Mouse (Mus musculus) cerebral cortex, adult 2 months (tissue): ENCODE data around the gene Fam53b.

Experiments
- WGBS: fragments of 180-500 bp; shearing (Covaris S2); methylation state at CpG from one replicate; pipeline ENCODE4 v1.1.7; 2018; 5-methylcytosine and 5-hydroxymethylcytosine counted together

The Fam53b gene

DNA sequence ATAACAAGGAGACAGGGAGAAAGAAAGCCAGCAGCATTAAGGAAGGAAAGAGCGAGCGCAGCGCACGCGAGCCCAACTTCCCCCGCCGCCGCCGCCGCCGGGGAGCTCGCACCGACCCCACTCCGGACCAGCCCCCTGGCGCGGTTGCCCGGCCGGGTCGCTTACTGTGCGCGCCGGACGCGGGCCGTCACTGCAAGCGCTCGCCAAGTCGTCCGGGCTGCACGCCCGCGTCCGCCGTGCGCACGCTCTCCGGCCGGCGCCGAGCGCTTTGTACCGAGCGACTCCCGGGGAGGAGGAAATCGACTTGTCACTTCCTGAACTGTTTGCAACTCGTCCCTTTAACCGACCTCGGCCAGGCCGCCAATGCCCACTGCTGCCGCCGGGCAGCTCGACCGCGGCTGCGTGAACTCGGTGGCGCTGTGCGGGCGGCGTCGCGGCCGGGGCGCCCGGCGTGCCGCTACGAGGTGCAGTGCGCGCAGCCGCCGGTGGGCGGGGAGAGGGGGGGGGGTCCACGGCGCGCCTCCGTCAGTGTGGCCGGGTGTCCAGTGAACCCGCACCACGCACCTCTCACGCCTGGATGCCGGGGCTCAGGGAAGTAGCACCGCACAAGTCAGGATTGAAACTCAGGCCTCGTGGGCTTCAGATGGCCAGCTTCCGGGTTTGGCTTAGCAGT lies at the start of gene Fam53b:
Gene Fam53b, minus strand, starts transcription at position 471 of the 673 bp plus-strand sequence.
- WGBS: under 1% methylated on average over 84 of the region's 85 CpGs

- WGBS: under 1% methylated on average over 53 of the region's 53 CpGs
Observed at GRCm38 (mm10) chr7:132859042-132859958, 45.6 kb upstream of the Fam53b start, which contains the start of gene Abraxas2. TSS of gene Abraxas2 (plus strand) at chr7:132859225.

GRCm38 (mm10) chr7:132858043-132858608 lies 44.4 kb upstream of the Fam53b start:
- WGBS: 73% methylated on average over 5 of the region's 5 CpGs

GRCm38 (mm10) chr7:132856083-132856482 lies 42.4 kb upstream of the Fam53b start:
- WGBS: 80% methylated on average over 1 of the region's 1 CpGs

DNA sequence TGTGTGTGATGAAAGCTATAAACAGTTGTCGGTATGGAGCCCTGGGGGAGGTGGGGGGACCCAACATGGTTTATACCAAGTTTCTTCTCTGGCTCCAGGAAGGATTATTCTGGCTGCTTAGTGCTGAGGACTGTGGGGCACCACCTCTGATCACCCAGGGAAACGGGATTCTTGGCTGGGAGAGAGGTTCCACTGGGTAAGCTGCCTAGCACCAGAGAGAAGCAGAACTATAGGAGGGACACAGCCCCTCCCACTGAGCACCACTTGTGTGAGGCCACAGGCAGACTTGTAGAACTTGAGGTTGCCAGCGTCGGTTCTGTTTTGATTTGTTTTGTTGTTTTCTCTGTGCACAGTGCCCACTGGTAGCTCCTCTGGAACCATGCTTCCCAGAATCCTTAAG lies 40.3 kb upstream of the Fam53b start:
- WGBS: 55% methylated on average over 4 of the region's 4 CpGs

DNA sequence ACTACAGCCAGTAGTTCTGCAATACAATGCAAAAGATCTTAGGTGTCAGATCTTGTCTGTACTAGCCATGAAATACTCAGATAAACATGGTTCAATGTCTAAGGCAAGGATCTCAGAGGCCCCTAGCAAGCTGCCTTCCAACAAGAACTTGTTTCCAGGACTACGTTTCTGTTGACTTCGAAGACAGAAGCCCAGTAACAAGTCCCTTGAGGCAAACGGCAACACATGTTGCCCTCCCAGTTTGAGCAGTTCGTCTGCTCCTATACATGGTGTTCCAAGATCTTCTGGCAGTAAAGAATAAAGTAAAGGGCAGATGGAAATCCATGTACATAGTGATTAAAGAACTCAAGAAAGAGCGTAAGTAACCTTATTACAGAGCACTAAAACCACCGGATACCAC lies 39.7 kb upstream of the Fam53b start:
- 66% methylated on average over 6 of the region's 6 CpGs for WGBS

- under 1% methylated on average over 37 of the region's 37 CpGs for WGBS
Observed at GRCm38 (mm10) chr7:132852173-132852844, 38.6 kb upstream of the Fam53b start, which contains the start of gene Eef1akmt2. TSS of gene Eef1akmt2 (minus strand) at chr7:132852673.

DNA sequence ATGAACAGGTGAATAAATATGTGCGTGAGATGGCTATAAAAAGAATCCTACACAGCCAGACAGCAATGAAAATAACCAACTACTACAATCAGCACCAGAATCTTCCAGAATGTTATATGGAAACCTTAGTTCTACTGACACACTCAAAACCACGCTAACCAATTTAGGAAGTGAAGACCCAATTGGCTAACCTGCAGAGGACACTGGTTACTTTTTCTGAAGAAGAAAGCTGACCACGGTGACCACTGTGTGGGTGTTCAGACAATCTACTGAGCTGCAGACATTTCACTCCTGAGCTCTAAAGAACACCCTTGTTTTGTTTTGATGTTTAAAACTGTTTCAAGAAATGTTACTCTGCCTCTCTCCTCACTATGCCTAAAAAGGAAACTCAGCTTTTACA lies 29.5 kb upstream of the Fam53b start:
- WGBS: 87% methylated on average over 3 of the region's 3 CpGs

DNA sequence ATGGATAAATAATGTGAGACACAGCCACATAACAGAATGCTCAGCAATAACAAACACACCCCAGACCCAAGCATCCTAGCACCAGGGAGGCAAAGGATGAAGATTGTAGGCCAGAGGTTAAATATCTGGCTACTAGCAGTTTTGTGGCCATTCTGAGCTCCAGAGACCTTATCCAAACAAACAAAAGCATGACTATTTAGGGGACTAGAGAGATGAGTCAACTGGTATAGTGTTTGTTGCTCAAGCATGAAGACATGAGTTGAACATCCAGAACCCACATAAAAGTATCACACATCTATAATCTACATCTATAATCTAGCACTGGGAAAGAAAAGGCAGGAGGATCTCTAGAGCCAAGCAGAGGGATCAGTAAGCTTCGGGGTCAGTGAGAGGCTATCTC lies 28.8 kb upstream of the Fam53b start:
- WGBS: 94% methylated on average over 1 of the region's 1 CpGs

DNA sequence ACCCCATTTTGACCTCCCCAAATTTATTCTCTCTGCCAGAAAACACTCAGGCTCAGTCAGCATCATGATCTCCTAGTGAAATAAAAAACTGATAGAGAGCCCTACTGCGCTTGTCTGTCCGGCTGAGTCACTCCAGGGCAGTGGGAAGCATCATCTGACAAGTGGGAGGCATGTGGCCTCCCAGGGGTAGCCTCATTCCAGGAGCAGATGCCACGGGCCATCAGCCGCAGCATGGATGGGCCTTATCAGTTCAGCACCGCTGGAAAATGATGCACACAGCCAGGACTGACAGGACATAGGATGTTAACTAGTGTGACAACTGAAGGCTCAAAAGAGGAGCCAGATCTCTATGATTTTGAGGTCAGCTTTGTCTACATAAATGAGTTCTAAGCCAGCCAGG lies 27.6 kb upstream of the Fam53b start:
- WGBS: 75% methylated on average over 5 of the region's 5 CpGs

DNA sequence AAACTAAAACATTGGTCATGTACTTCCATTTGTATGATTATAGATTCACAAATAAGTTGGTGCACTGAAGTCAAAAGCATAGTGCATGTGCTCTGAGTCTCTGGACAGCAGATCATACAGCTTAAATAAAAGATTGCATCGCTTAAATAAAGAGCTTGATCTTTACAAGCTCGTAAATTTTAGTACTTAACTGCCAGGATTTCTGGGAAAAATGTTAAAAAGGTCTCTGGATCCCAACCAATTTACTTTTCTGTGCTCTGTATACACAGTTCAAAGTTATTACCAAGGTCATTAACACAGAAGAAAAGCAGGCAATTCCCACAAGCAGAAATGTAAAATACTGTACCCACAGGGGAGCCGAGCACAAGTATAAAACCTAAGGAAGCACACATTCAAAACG lies 17.3 kb upstream of the Fam53b start:
- 69% methylated on average over 4 of the region's 4 CpGs for WGBS

GRCm38 (mm10) chr7:132824346-132825022 lies 10.8 kb upstream of the Fam53b start:
- 4% methylated on average over 1 of the region's 1 CpGs for WGBS

- 52% methylated on average over 3 of the region's 3 CpGs for WGBS
Observed at GRCm38 (mm10) chr7:132820692-132821091, 7.0 kb upstream of the Fam53b start.

- WGBS: 92% methylated on average over 6 of the region's 6 CpGs
Observed at GRCm38 (mm10) chr7:132817056-132817455, 3.4 kb upstream of the Fam53b start.

- 93% methylated on average over 2 of the region's 2 CpGs for WGBS
Observed at GRCm38 (mm10) chr7:132816528-132816927, 2.8 kb upstream of the Fam53b start.

- WGBS: 88% methylated on average over 5 of the region's 5 CpGs
Observed at GRCm38 (mm10) chr7:132815081-132815480, 1.4 kb upstream of the Fam53b start.

DNA sequence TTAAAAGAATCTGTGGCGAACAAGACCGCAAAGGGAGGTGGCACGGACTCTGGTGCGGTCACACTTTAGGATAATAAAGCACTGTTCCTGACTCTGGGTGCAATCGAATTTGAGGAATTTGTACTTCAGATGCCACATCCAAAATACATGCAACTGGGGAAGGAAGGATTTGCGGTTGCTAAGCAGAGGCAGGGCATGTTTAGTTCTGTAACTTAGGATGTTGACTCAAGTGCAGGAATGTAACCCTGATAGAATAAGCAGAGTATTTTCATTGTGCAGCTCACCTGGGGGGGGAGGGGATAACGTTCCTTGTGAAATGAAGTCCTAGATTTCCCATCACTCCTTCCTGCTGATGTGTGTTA lies 384 bp upstream of the Fam53b start:
- WGBS: under 1% methylated on average over 7 of the region's 7 CpGs

DNA sequence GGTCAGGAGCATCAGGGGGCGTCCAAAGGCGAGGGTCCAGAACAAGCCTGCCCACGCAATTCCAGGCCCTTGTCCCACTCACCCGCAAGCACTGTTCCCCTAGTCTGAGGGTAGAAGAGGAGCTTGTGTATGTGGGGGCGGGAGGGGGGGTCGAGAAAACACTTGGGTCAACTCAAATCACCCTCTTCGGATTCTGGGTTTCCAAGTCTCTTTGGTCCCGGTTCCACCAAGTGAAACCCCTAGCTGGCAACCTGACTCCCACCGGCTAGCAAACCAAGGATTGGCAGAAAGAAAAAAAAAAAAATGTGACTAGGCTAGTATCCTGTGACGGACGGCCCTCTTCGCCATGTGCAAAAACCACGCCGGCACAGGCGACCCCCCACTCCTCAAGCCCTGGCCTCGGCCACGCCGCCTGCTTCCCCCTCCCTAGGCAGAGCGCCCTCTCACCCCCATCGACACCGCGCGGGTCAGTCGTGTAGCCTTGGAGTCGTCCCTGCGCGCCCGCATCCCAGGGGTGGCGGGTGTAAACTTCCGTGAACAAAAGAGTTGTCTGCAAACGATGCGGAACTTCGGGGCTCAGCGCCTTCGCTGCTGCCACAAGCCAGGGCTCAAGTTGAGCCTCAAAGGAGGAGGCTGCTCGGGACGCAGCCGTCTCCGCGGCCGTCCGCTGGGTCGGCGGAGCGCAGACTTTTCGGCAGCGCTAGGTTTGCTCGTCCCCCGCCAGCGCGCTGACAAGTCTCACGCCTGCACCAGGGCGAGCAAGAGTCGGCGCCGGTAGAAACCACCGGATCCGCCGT lies 869 bp downstream of the Fam53b start:
- WGBS: 1% methylated on average over 59 of the region's 59 CpGs

- WGBS: 12% methylated on average over 23 of the region's 23 CpGs
Observed at GRCm38 (mm10) chr7:132811716-132812618, 1.7 kb downstream of the Fam53b start.
